Mouse (Mus musculus) natural killer cell, adult 2 months (primary cell): ENCODE data around the gene Bbof1.
A peak's percentile ranks its signal among the peaks of the same experiment; 100 is the strongest.

ENCODE experiments used
- DNase-seq, 2 experiments: peaks; one replicate each; pipeline ENCODE4 v3.0.0; 2022; ENCODE audit warnings: low spot score in 2 of 2

Bbof1 gene

DNA sequence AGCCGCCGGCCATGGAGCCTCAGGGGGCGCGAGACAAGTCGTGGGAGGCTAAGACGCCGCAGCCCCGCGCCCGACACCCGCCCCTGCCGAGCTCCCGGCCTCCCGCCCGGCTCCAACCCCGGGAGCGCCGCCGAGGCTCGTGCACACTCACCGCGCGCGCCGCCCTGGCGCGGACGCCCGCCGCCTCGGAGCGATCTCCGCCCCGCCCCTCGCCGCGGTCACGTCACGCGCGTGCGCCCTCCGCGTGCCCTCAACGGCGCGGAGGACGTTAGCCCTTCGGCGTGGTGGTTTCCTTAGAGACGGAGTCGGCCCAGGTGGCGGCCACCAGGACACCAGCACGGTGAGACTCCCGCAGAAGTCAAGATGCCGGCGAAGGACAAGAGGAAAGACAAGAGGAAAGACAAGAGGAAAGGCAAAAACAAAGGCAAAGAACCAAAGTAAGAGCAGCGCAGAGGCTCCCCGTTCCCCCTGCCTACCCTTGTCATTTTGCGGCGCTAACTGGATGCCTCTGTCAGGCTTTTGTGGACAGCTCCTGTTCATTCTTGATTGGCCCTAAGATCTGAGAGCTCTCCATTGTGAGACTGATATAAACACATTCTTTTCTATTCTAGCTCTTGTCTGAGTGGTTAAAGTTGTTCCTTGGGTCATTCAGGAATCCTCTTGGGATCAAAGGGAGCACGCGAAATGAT lies at the start of gene Bbof1, which contains the start of gene Entpd5:
Gene Bbof1, plus strand, starts transcription at position 253 of the 689 bp plus-strand sequence.
Gene Entpd5, minus strand, starts transcription at position 211 of the 689 bp plus-strand sequence.
- peak; percentile 82 to 87 for DNase-seq

- peak; percentile 92 for DNase-seq
Observed at GRCm38 (mm10) chr12:84361555-84362489, 47.0 kb upstream of the Bbof1 start, which contains the start of the genes Coq6 and Fam161b. TSS of gene Coq6 (plus strand) at chr12:84361657. TSS of gene Fam161b (minus strand) at chr12:84361833.

DNA sequence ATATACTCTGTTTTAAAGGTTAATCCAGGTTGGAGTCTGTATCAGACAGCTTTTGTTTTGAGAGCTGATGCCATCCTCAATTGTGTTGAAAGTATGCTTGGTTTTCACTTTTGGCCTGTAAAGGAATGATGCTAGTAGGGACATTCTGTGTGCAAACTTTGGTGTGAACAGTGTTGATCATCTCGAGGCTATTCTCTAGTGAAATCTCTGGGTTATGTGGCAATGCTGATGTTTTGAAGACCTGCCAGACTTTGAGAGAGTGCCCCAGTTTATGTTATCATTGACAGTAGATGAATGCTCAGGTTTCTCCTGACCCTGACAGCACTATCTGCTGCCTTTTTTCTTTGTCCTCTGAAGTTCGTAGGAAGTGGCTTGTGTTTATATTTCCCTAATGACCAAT lies 46.0 kb upstream of the Bbof1 start:
- DNase-seq, result no peak

GRCm38 (mm10) chr12:84364291-84364690 lies 44.6 kb upstream of the Bbof1 start:
- DNase-seq, result no peak

GRCm38 (mm10) chr12:84365137-84365536 lies 43.7 kb upstream of the Bbof1 start:
- DNase-seq, result no peak

- no peak for DNase-seq
Observed at GRCm38 (mm10) chr12:84366971-84367370, 41.9 kb upstream of the Bbof1 start.

DNA sequence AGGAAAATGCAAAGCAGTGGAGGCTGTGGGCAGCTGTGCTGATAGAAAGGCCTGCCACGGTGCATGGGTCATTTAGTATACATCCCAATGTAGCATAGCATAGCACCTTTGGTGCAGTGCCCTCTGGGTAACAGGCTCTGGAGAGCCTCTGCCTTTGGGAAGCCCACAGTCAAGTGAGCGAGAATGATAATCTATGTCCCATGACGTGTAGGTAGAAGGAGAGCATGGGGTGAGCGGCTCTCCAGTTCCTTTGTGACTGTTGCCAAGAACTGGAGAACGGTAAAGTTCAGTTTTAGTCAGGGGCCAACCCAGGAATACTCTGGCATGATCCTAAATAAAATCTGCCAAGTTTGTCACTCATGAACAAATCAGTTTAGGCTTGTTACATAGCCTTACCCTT lies 37.2 kb upstream of the Bbof1 start:
- no peak for DNase-seq

DNA sequence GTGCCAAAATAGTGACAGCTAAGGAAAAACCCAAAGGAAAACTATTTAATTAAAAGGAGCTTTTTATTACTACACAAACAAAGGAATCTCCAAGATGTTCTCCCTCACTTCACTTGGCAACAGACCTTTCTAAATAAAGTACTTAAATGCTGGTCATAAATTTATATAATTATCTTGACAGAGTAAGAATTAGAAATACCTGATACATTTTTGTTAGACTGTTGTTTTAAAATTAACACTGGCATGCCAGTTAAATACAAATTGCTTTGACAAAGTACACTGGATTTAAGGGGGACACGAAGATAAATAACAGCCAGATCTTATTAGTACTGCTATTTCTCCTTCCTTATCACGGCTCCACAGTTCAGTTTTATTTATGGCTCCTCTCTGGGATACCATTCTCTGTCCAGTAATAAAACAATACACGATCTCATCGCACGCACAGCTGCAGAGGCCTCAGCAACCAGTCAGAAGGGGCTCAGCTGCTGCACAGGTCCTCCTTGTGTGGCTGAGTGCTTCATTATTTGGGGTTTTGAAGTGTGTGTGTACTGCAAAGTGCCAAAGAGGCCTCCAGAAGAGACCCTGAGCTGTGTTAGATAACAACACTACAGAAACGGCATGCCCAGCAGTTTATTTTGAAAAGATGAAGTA lies 34.9 kb upstream of the Bbof1 start:
- DNase-seq, result no peak

GRCm38 (mm10) chr12:84382369-84382768 lies 26.5 kb upstream of the Bbof1 start:
- DNase-seq, result no peak

- DNase-seq, result no peak
Observed at GRCm38 (mm10) chr12:84384644-84385081, 24.2 kb upstream of the Bbof1 start.

DNA sequence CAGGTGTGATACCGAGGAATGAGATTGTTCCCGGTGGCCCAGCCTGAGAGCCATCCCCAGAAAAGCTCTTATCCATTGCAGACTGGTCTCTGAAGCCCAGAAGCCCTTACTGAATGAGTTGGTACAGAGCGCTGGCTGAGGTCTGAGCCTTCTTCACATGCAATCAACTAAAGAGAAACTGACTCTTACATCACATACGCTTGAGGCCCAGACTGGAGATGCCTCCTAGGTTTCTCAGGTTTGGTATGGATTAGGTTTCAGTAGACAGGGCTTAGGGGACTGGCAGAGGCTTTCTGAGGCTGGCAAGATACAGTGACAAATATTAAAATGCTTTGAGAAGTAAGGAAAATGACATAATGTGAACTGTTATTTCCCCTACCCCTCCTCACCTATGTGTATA lies 23.5 kb upstream of the Bbof1 start:
- no peak for DNase-seq

GRCm38 (mm10) chr12:84388097-84388496 lies 20.8 kb upstream of the Bbof1 start:
- DNase-seq, result peak in 1 of 2 experiments; percentile 28

DNA sequence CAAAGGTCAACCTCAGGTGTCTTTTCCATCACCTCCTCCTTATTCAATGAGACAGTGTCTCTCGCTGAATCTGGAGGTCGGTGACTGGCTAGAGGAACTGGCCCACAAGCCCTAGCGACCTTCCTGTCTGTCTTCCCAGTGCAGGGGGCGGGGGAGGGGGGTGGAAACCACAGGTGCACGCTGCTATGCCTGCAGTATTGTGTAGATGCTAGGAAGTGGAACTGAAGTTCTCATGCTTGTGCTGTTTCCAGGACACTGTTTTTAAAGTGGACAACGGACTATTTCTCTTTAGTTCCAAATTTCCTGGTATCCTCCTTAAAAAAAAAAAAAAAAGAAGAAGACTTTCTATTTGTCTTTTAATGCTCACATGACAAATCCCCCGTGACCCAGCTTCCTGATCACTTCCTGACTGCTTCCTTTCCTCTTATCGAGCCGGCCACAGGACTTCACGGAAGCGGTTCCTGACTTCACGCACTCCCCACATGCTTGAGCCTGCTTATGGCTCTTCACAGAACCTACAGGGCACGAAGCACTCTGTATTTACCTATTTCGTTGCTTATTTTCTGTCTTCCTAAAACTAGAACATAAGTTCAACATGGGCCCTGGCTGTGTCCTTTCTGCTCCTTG lies 20.0 kb upstream of the Bbof1 start:
- peak in 1 of 2 experiments; percentile 32 for DNase-seq

DNA sequence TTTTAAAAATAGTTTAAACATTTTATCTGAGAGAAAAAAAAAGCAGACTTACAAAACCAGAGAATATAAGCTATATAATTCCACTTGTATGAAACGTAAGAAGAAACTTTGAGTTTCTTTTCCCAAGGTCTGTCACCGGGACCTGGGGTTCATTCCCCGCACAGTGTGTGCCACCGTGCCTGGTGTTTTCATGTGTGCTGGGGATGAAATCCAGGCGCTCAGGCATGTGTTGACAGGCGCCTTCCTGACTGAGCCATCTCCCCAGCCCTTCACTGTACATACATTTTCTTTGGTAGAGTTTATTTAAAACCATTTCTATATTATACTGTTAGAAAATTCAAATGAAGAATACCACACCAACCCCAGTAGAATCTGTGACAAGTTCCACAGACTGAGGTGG lies 18.5 kb upstream of the Bbof1 start:
- DNase-seq, result no peak

DNA sequence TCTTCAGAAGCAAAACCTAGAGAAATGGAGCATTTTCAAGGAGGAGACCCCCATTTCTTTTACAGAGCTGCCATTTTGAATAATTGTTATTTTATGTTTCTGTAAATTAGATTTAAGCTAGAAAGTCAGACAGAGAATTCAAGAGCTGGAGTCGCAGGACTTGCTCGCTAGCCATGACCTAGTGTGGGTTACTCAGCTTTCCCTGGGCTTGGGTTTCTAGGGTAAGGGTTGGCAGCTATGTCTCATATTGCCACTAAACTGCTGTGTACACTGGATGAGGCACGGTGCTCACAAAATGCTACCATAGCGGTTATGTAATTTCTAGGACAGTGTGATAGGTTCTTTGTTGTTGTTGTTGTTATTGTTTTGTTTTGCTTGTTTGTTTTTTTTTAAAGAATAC lies 16.2 kb upstream of the Bbof1 start:
- no peak for DNase-seq

DNA sequence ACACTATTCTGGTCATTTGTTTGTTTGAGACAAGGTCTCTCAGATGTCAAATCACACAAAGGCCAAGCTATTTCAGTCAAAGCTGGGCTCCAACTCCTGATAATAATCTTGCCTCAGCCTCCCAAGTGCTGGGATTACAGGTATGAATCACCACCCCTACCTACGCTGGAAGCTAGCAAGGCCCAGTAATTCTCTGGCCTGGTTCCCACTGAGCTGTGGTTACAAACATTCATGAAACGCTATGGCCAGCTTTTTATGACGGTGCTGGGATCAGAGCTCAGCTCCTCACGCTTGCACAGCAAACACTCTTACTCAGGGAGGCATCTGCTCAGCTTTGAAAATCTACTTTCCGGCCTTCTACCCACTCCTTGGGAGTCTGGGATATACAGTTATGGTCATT lies 15.0 kb upstream of the Bbof1 start:
- no peak for DNase-seq

- DNase-seq, result no peak
Observed at GRCm38 (mm10) chr12:84396947-84397679, 11.8 kb upstream of the Bbof1 start.

- no peak for DNase-seq
Observed at GRCm38 (mm10) chr12:84397685-84398084, 11.2 kb upstream of the Bbof1 start.

DNA sequence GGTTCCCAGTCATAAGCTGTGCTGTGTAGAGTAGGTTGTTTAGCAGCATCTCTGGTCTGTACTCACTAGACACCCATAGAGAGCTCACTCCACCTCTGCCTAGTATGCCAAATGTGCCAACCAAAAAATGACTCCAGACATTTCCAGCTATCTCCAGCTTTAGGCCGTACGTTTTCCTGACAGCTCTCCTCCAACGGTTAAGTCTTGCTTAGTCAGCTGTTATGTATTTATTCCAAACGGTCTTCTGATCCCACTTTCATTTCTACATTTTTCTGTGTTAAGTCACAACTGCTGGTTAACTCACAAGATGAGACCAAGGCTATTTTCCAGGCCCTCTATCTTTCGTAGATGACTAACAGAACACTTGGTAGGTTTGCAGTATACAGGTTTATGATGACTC lies 10.2 kb upstream of the Bbof1 start:
- no peak for DNase-seq

DNA sequence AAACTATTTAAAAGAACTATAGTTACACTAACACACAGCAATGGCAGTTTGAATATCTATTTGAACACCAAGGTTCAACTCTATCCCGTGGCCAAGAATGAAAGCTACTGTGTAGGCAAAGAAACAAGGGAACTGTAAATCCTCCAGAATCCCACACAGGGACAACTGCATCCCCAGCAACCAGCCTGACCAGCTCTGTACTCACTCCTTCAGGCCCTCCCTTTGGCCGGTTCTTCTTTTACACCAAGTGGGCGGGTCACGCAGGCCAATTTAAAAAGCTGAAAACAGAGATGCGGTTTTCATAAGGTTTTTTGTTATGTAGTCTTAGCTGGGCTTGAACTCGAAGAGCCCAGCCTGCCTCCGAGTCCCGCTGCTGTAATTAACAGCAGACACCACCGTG lies 9.7 kb upstream of the Bbof1 start:
- DNase-seq, result no peak

- DNase-seq, result no peak
Observed at GRCm38 (mm10) chr12:84399663-84400062, 9.2 kb upstream of the Bbof1 start.
